Mouse (Mus musculus): ENCODE data around the gene Cks1brt.
"Not testable (repeated sequence)": the region's sequence is repeated elsewhere in the genome, so short reads cannot be mapped to it uniquely, and the experiment has no call there.

Gene Cks1brt

DNA sequence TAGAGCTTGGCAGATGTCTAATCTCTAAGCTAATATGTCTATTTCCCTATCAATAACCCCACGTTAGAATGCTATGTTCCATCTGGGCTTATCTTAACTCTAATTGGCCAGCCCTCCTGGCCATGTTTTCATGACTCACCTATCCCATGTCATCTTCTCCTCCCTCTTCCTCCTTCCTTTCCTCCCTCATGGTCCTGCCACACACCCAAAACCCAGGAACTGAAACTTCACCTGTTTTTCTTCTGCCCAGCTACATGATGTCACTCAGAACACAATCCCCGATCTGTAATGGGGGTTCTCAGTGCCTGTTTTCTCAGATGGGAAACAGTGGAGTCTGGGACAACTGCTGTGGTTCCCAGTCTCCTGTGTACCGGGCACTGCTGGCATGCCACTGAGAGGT, at the start of gene Cks1brt:
Gene Cks1brt (plus strand): TSS at position 301 of the 400 bp plus-strand sequence.
- no peak for DNase-seq

DNA sequence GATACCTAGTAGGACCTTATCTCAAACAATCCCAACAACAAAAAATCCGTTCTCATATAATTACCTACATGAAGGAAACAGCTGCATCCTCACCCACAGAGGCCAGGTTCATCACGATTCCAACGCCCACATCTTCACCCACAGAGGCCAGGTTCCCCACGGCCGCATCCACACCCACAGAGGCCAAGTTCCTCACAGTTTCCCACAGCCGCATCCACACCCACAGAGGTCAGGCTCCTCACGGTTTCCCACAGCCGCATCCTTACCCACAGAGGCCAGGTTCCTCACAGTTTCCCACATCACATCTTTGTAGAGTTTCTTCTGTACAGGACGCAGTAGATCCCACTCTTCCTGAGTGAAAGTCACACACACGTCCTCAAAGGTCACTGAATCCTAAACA, 38.5 kb upstream of the Cks1brt start:
- DNase-seq: no peak

DNA sequence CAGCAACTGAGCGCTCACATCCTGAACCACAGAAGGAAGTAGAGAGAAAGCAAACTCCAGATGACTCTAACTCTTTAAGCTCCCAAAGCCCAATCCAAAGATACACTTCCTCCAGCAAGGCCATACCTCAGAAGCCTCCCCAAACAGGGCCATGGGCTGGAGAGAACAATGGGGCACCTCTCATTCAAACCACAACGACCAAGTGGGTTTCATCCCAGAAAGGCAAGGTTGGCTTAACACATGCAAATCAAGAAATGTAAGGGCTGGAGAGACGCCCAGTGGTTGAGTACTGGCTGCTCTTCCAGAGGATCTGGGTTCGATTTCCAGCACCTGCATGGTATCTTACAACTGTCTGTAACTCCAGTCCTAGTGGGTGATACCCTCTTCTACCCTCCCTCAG, 36.2 kb upstream of the Cks1brt start:
- DNase-seq: no peak

DNA sequence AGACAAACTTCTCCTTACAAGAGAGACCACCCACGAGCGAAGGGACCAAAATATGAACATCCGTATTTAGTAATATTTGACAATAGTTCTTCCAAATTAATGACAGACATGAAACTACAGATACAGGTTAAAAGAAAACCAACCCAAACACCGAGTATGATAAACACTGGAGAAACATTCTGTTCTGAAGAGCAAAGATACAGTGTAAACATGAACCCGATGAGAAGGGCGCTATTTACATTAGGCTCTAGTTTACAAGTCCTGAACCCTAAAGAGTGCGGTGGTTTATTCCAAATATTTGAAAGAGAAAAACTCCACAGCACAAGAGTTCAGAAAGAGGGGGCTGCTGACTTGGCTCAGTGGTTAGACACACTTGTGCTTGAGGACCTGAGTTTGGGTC, 34.7 kb upstream of the Cks1brt start:
- no peak for DNase-seq

DNA sequence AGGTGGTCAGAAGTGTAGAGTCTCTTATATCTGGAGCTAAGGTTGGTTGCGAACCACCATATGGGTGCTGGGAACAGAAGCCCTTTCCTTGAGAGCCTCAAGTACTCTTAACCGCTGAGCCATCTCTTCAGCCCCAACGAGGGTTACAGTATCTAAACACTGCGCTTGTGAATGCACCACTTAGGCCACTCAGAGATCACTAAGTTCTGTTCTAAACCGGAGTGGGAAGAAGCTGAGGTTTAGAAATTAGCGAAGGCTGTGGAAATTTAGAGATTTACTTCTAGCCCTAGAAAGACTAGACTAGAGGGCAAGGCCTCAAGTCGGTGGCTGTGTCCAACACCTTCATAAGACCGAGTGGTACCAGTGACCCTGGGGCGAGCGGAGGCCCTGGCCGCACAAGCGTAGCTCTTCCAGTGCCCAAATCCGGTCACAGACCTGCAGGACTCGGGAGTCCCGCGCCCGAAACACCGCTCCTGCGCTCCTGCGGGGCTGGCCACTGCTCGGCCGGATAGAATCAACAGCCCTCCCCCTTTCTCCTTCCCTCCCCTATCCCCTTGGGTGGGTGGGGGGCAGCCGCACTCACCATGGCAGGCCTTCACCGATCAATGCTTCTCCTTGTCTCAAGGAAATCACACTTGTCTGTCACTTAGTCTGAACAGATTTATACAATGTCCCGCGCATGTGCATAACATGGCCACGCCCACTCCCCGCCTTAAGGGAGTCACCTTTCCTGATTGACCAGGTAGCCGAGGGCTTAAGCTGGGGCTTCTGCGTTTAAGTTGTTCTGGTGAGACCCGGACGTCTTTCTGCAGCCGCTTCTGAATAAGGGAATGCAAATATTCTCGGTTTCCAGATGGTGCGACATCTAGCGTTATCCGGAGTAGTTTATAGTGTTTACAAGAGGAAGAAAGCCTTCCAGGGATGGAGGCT, 32.4 kb upstream of the Cks1brt start:
- peak; percentile 92 to 93 for DNase-seq

DNA sequence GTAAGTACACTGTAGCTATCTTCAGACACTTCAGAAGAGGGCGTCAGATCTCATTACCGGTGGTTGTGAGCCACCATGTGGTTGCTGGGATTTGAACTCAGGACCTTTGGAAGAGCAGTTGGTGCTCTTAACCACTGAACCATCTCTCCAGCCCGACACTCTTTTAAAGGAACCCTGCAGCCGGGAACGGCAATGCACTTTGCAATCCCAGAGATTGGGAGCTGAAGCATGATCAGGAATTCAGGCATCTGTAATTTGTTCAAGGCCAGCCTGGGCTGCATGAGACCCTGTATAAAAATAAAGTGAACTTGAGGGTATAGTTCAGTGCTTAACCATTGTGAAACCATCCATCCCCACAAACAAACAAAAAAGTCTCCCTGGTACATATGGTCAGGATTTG, 31.5 kb upstream of the Cks1brt start:
- not testable (repeated sequence) for DNase-seq

DNA sequence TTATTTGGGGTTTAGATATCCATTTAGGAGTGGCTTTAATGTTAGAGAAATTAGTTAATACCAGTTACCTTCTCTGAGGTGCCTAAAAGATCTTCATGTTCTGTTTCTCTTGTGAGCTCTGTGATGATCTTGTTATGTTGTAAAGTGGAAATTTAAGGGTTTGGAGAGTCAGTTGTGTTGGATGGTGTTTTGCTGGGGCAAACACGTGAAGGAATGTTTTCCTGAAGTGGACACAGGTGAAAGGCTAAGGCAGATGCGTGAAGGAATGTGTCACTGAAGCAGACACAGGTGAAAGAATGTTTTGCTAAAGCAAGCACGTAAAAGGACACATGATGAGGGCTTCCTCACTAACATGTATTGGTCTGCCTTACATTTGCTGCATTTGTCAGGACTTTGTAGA, 28.7 kb upstream of the Cks1brt start, which contains the start of gene Zfp791:
Gene Zfp791 (minus strand): TSS at position 101 of the 400 bp plus-strand sequence.
- no peak for DNase-seq

DNA sequence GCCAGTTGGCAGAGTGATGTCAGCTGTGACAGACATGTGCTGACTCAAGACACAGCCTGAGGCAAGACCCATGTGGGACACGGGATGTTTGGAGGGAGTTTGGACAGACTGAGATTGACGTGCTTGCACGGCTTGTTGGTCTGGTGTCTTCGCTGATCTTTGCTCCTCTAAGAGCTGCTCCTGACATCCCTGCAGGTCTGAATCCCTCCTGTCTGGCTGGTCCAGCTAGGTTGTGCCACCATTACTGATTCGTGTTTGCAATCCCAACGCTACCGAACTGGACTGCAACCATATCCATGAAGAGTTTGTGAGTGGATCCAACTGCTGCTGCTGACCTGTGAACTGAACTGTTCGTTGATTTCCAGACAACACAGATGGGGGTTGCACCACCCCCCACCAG, 28.0 kb upstream of the Cks1brt start:
- DNase-seq: no peak

DNA sequence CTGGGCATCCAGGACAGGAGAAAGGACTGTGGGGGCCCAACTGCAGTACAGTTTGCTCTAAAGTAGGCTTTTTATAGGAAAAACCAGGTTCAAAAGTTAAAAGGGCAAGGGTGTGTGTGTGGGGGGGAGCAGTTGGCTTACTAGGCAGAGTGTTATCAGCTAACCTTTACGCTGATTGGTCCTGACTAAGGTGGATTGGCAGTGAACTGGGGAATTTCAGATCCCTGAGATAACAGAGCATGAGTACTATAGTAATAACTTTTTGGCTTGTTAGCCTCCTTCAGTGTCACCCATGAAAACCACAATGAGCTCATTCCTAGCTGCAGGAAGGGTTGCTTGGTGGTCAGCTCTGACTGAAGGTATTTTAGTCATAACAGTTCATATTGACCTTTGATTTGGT, 19.4 kb upstream of the Cks1brt start:
- DNase-seq: no peak

DNA sequence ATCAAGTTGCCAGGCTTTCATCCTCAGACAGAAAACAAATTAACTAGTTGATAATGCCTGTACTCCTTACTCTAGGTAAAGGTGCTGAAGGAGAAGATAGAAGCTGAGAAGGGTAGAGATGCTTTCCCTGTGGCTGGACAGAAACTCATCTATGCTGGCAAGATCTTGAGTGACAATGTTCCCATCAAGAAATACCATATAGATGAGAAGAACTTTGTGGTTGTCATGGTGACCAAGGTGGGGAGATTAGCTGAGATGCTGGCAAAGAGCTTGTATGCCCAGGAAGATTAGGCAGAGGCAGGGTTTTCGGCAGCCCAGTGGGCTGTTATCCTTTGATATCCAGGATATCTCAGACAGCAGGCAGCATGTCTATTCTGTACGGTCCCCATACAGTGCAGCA, 16.0 kb upstream of the Cks1brt start:
- not testable (repeated sequence) for DNase-seq

DNA sequence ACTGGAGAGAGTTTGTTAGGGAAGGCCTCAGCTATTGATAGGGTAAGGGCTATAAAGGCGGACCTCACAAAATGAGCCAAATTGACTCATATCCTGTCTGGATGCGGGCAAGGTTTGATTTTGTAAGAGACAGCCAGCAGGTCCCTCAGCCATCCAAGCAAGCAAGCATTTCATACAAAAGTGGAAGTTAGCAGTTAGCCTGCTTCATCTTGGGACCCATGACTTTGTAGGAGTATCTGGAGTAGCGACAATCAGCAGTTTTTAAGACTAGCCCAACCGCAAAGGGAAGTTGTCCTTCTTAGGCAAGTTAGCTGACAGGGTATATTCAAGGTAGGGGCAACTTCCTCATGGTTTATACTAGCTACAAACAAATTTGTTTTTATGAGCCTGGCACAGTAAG, 9.2 kb upstream of the Cks1brt start:
- DNase-seq: no peak

DNA sequence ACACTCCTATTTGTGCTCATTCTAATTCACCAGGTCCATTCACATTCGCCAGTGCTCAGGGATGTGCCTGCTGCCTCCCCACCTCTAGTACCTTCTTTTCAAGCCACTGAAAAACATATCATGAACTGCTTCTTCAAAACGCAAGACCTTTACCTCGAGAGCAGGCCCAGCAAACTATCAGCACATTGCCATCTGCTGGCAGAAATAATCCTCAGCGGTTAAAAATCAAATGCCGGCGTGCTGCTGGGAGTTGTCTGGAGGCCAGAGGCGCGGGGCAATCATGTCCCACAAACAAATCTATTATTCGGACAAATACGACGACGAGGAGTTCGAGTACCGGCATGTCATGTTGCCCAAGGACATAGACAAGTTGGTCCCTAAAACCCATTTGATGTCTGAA, 19.6 kb downstream of the Cks1brt start:
- DNase-seq: peak; percentile 75 to 79

DNA sequence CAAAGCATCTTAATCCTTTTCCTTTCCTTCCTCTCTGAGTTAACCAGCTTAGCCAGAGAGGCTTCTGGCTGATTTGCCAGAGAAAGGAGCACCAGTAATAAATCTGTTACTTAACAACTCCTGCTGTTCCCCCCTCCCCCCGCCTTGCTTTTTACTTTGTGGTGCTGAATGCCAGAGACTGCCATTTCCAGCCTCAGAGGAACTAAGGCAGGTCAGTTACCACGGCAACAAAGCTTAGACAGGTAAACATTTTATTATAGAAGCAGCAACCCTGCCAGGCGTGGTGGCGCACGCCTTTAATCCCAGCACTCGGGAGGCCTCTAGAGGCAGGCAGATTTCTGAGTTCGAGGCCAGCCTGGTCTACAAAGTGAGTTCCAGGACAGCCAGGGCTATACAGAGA, 24.2 kb downstream of the Cks1brt start:
- DNase-seq: no peak

DNA sequence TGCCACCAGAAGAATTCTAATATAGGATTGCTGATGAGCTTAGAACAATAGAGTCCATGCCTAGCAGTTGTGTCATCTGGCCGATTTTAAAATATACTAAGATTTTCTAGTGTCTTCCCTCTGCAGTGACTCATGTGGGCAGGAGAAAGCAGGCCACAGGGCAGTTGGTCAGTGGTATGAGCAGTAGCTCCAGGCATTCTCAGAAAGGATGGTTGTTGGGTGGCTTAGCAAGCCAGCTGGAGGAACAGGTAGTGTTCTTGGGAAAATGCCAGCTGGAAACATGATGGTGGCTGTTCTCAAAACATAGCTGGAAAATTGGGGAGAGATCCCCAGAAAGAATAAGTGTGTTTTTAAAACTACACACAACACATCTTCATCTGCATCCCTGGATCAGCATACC, 40.6 kb downstream of the Cks1brt start:
- DNase-seq: no peak

DNA sequence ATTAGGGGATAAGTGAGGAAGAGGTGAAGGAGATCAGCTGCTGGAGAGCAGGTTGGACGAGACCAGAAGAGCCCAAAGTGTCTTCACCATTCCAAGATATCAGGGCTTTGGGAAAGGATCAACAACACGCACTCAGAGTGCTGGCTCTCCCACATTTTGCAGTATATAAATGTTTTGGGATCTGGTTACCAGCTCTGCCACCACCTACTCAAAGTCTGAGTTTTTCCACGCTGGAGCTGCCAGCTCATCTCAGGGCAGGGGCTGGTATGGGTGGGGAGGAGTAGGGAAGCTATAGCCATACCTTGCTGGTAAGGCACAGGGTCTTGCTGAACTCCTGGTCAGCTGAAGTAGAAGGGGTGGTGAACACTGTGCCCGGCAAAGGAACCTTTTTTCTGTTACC, 68.5 kb downstream of the Cks1brt start:
- DNase-seq: no peak

DNA sequence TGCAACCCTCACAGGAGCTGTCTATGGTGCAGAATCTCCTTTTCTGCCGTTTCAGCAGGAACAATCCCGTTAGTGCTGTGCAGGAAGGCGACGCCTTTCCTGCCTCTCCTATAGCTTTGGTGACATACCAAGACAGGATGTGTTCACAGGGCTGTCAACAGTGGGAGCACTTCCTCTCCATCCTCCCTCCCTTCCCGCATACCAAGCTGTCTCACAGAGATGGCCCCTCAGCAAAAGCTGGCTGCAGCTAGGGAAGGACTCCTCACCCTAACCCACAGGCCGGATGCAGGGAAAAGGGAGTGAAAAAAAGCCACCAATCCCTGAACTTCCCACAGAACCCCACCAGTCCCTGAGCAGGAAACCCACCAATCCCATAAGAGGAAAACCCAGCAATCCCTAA, 69.3 kb downstream of the Cks1brt start:
- no peak for DNase-seq

Data from cerebellum, postnatal 10 days (tissue).